Mouse (Mus musculus): ENCODE data around the gene Drosha.

DNA sequence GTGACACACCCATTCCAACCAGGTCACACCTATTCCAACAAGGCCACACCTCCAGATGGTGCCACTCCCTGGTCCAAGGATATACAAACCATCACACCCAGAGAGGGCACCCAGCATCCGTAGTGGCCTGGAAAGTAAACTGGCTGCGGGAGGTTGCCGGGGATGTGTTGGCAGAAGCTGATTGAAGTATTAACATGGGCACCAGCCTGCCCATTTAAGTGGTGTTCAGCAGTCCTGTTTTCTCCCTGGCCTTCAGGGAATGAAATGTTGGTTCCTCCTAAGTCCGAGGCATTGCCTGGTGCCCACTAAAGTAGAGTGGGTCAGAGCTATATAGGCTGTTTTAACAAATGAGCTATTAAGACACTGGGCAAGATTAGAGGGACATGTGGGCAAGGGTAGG lies 8.0 kb downstream of the Drosha start:
- TF ChIP-seq CTCF (IDR thresholded peaks at IDR 0.05; ENCODE audit: low read depth, low read length) (no peak), POLR2A (IDR thresholded peaks at IDR 0.05; ENCODE audit: insufficient read depth, low read length) (no peak)

All from ES-Bruce4 (cell line).